Mouse (Mus musculus) limb, embryonic 11.5 days (tissue): ENCODE measurements around the gene Kcnv2. TPM values are rescaled to one million over a fixed set of nuclear protein-coding genes. Genes with fewer than 3 reads are reported as not detected.

ENCODE experiments used
- ATAC-seq: fragments of 200-750 bp; cut with Nextera tagmentation; 2 replicates; pipeline ENCODE4 v1.8.0; 2017; ENCODE audit warnings: low read depth; ENCODE audit not compliant: insufficient number of reproducible peaks, low FRiP score, low TSS enrichment
- DNase-seq: peaks from one replicate; pipeline ENCODE4 v3.0.0-alpha.2; 2015; ENCODE audit warnings: low spot score
- H3K27ac ChIP-seq: fragments of 300-500 bp; sonication (generic); replicated peaks from 2 replicates; pipeline ENCODE4 v1.5.1; 2014; ENCODE audit warnings: low read depth, mild to moderate bottlenecking, low read length
- H3K27me3 ChIP-seq: fragments of 300-500 bp; sonication (generic); 2 replicates; pipeline ENCODE4 v1.6.1; 2014; ENCODE audit warnings: mild to moderate bottlenecking, low read length, mixed read lengths; ENCODE audit not compliant: control insufficient read depth, insufficient read depth
- H3K36me3 ChIP-seq: fragments of 300-500 bp; sonication (generic); 2 replicates; pipeline ENCODE4 v1.6.1; 2014; ENCODE audit warnings: mild to moderate bottlenecking, low read length, moderate library complexity, mixed read lengths; ENCODE audit not compliant: control insufficient read depth, insufficient read depth
- H3K4me1 ChIP-seq: fragments of 300-500 bp; sonication (generic); 2 replicates; pipeline ENCODE4 v1.6.1; 2014; ENCODE audit warnings: low read length, mixed read lengths; ENCODE audit not compliant: control insufficient read depth, insufficient read depth
- H3K4me2 ChIP-seq: fragments of 300-500 bp; sonication (generic); 2 replicates; pipeline ENCODE4 v1.6.1; 2014; ENCODE audit warnings: low read depth, mild to moderate bottlenecking, moderate library complexity; ENCODE audit not compliant: severe bottlenecking
- H3K4me3 ChIP-seq: fragments of 300-500 bp; sonication (generic); 2 replicates; pipeline ENCODE4 v1.5.1; 2014; ENCODE audit warnings: low read depth, low read length
- H3K9ac ChIP-seq: fragments of 300-500 bp; sonication (generic); 2 replicates; pipeline ENCODE4 v1.6.1; 2014; ENCODE audit warnings: mild to moderate bottlenecking, low read length
- H3K9me3 ChIP-seq: fragments of 300-500 bp; sonication (generic); 2 replicates; pipeline ENCODE4 v1.6.1; 2016; ENCODE audit warnings: low read length; ENCODE audit not compliant: control insufficient read depth
- WGBS: fragments of 180-500 bp; shearing (Covaris S2); extraction: QIAGEN DNeasy Blood & Tissue Kit; methylation state at CpG from one replicate; pipeline ENCODE4 v1.1.7; 2014; 5-methylcytosine and 5-hydroxymethylcytosine counted together
- polyA plus RNA-seq: library from polyadenylated mRNA; unstranded; fragments of >200 nt; fragmentation: Nextera tagmentation; extraction: Ambion mirVana; gene quantifications from 2 replicates; pipeline ENCODE4 v1.2.1, GENCODE M21; 2014

Gene Kcnv2
- polyA plus RNA-seq, 1 experiment from 2014 or later, result not detected

- H3K9ac ChIP-seq, result no peak overlapping the region
- H3K9me3 ChIP-seq, result no peaks in the 10 kb centered on the region
- no peak overlapping the region for H3K4me3 ChIP-seq
- no peak for ATAC-seq
- no peak overlapping the region for H3K4me2 ChIP-seq
- H3K36me3 ChIP-seq, result no peaks in the 10 kb centered on the region
- no peaks in the 10 kb centered on the region for H3K4me1 ChIP-seq
- 87% methylated on average over 2 of the region's 2 CpGs for WGBS
- no peak overlapping the region for H3K27ac ChIP-seq
- DNase-seq, result no peak
- no peaks in the 10 kb centered on the region for H3K27me3 ChIP-seq
Observed at GRCm38 (mm10) chr19:27370174-27370573, 47.8 kb downstream of the Kcnv2 start.

- H3K9me3 ChIP-seq, result no peaks in the 10 kb centered on the region
- H3K4me2 ChIP-seq, result no peak overlapping the region
- no peaks in the 10 kb centered on the region for H3K27me3 ChIP-seq
- H3K36me3 ChIP-seq, result no peaks in the 10 kb centered on the region
- ATAC-seq (no peak), DNase-seq (no peak)
- H3K27ac ChIP-seq, result no peak overlapping the region
- no peak overlapping the region for H3K4me3 ChIP-seq
- no peak overlapping the region for H3K9ac ChIP-seq
- 78% methylated on average over 2 of the region's 2 CpGs for WGBS
- no peaks in the 10 kb centered on the region for H3K4me1 ChIP-seq
Observed at GRCm38 (mm10) chr19:27370784-27371183, 48.4 kb downstream of the Kcnv2 start.

DNA sequence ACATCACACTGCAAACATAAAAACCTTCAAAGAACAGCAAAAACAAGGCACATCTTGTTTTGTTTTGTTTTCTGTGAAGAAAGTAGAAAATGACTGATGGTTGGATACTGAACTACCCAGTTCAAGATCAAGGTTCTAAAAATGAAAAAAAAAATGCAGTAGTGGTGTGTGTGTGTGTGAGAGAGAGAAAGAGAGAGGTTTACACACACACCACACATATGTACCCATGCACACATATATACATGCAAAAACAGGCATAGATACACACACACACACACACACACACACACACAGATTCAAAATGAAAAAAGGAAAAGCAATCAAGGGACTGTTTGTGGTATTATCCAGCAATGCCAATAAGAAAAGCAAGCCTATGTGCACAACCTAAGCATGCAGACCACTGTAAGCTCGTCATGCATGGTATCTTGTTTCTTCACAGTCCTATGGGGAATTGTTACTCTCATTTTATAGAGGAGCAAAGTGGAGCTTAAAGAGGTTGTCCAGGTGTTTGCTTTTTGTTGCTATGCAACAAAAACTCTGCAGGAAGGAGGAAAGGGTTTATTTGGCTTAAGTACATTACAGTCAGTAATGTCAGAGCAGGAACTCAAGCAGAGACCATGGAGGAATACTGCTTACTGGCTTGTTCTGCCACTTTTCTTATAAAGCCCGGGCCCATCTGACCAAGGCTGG, 57.5 kb downstream of the Kcnv2 start:
- Histone ChIP-seq H3K9me3 (no peaks in the 10 kb centered on the region), H3K4me2 (no peak overlapping the region), H3K27ac (no peak overlapping the region), H3K9ac (no peak overlapping the region), H3K27me3 (no peaks in the 10 kb centered on the region), H3K4me1 (no peaks in the 10 kb centered on the region), H3K4me3 (no peak overlapping the region), H3K36me3 (no peaks in the 10 kb centered on the region)
- no peak for ATAC-seq
- 65% methylated on average over 2 of the region's 2 CpGs for WGBS
- no peak for DNase-seq

GRCm38 (mm10) chr19:27382131-27382530, 59.7 kb downstream of the Kcnv2 start:
- Histone ChIP-seq H3K9me3 (no peaks in the 10 kb centered on the region), H3K27me3 (no peaks in the 10 kb centered on the region), H3K9ac (no peak overlapping the region), H3K4me2 (no peak overlapping the region), H3K27ac (no peak overlapping the region), H3K4me3 (no peak overlapping the region), H3K36me3 (no peaks in the 10 kb centered on the region), H3K4me1 (no peaks in the 10 kb centered on the region)
- WGBS, result 92% methylated on average over 1 of the region's 1 CpGs
- DNase-seq, result no peak
- no peak for ATAC-seq

DNA sequence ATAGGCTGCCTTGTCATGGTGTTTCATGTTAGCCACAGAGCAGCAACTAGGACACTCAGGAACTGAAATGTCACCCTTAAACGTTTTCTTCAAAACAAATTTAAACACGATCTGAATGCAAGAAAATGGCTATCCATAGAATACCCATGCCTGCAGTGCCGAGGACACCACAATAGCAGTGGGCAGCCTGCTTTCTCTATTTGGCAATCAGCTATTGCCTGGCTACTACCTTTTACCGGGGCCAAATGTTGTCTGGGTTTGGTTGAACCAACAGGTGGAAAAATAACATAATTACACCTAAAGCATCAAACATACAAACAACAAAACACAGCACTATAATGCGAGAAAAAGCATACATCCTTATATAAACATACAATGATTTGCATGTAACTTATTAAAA, 60.9 kb downstream of the Kcnv2 start:
- H3K9me3 ChIP-seq, result no peaks in the 10 kb centered on the region
- ATAC-seq (no peak), DNase-seq (no peak)
- no peak overlapping the region for H3K9ac ChIP-seq
- 87% methylated on average over 5 of the region's 5 CpGs for WGBS
- H3K4me2 ChIP-seq, result no peak overlapping the region
- no peak overlapping the region for H3K4me3 ChIP-seq
- H3K27ac ChIP-seq, result no peak overlapping the region
- H3K27me3 ChIP-seq, result no peaks in the 10 kb centered on the region
- no peaks in the 10 kb centered on the region for H3K36me3 ChIP-seq
- no peaks in the 10 kb centered on the region for H3K4me1 ChIP-seq

DNA sequence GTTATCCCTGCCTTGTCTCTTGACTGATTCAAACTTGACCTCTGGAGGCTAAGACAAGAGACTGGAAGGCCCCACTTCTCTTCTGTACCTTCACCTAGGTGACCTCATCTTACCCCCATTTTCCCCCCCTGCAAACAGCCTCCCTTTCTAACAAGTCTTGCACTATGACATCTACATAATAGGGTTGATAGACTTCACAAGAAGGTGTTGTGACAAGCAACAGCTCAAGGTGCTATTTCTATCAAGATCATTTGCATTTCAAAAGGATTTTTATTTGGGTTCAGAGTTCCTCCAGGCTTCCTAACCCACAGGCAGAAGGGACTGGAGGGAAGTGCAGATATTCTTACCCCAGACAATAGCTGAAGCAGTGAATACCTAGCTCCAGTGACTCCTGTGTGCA, 62.9 kb downstream of the Kcnv2 start:
- peaks cover 5% of the 10 kb centered on the region for H3K36me3 ChIP-seq
- no peak overlapping the region for H3K9ac ChIP-seq
- no peaks in the 10 kb centered on the region for H3K27me3 ChIP-seq
- H3K4me3 ChIP-seq, result no peak overlapping the region
- no peak overlapping the region for H3K27ac ChIP-seq
- ATAC-seq, result no peak
- H3K4me2 ChIP-seq, result no peak overlapping the region
- DNase-seq, result no peak
- H3K4me1 ChIP-seq, result no peaks in the 10 kb centered on the region
- H3K9me3 ChIP-seq, result no peaks in the 10 kb centered on the region

Other genes with a start within 250 kb of the Kcnv2 start
- gene Vldlr, start 106.1 kb upstream of the Kcnv2 start, polyA plus RNA-seq, result 2.2 and 2.4 TPM in 2 replicates
- 94.6 and 103 TPM in 2 replicates for gene Pum3, start 107.2 kb downstream of the Kcnv2 start, polyA plus RNA-seq